Mouse (Mus musculus) liver (tissue): Measurements from ENCODE around the gene Gm21992.
"Not testable (repeated sequence)": the region's sequence is repeated elsewhere in the genome, so short reads cannot be mapped to it uniquely, and the experiment has no call there.

ENCODE experiments used
- DNase-seq: peaks from one replicate; pipeline ENCODE4 v3.0.0-alpha.2; 2020; ENCODE audit warnings: mixed read lengths

The Gm21992 gene

DNA sequence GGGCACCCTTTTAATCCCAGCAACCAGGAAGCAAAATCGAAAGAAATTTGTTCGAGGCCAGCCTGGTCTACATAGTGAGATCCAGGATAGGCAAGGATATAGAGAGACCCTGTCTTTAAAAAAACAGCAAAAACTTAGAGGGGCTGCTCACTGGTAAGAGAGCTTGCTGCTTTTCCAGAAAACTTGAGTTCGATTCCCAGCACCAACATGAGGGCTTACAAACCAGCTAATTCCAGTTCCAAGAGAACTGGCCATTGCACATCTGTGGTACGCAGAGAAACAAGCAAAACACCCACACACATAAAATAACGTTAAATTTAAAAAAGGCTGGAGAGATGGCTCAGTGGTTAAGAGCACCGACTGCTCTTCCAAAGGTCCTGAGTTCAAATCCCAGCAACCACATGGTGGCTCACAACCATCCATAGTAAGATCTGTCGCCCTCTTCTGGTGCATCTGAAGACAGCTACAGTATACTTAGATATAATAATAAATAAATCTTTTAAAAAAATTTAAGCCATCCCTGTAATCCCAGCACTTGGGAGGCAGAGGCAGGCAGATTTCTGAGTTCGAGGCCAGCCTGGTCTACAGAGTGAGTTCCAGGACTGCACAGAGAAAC is 1.0 kb upstream of the Gm21992 start:
- DNase-seq, result not testable (repeated sequence)

DNA sequence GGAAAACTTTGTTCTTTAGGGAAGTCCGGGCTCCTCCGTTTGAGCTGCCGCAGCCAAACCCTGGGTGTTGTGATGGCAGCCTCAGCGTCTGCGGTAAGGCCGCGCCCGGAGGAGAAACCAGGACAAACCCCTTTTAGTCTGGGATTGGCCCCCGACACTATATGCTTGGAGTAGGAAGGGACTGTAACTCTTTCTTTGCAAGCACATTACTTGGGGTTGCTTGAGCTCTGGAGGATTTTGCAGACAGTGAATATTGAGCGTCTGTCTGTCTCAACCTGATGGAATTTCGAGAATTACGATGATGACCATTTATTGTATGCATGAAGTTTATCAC is 464 bp upstream of the Gm21992 start:
- no peak for DNase-seq

DNA sequence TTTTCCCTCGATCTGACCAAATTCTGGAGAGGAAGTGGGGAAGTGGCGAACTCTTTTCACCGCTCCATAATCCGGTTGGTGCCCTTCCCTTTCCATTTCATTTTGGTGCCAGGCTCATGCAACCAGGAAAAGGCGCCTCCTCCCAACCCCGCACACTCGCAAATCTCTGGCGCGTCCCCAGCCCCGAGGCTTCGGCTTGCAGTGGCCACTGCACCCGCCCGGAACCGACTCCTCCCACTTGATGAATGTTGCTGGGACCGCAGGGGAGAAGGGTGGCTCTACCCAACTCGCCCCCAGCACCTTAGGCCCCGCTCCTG is 708 bp downstream of the Gm21992 start:
- DNase-seq, result no peak

DNA sequence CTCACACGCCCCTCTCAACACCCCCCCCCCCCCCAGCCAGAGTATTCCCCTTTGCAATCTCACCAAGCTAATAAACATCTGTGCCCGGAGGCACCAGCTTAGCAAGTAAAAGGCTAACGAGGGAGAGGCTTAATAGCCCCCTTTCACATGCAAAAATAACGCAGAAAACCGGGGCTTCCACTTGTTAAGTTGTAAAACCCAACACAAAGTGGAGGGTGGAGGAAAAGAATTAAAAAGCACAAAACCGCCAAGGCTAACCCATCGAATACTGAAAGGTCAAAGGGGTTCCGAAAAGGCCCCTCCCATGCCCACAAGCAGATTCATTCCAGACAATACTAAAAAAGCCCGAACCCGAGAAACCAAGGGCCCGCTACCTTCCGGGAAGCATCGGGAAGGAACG is 1.1 kb downstream of the Gm21992 start:
- no peak for DNase-seq

DNA sequence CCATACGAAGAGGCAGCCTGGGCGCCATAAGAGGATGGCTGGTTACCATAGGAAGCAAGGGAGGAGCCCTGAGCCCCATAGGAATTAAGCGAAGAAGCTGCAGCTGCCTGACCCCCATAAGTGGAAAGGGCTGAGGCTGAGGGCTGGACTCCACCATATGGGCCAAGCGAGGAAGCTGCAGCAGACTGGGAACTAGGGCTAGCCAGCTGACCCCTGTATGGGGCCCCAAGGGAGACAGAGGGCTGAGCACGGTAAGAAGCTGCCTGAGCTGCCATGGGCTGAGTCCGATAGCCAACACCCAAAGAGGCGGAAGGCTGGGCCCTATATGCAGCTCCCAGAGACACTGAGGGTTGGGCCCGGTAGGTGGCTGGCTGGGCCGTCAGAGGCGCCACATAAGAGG is 8.1 kb downstream of the Gm21992 start:
- no peak for DNase-seq

DNA sequence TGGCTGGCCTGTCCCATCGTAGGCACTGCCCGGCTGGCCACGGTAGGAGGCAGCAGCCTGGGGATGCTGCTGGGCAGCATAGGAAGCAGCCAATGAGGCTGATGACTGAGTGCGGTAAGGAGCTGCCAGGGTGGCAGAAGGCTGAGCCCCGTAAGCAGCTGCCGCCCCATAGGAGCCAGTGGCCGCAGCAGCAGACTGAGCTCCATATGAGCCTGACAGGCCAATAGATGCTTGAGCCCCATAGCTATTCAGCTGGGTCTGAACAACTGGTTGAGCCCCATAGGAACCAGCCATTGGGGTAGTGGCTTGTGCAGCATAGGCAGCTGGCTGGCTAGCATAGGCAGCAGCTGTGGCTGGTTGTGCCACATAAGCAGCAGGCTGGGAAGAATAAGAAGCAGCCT is 8.7 kb downstream of the Gm21992 start:
- DNase-seq, result no peak

DNA sequence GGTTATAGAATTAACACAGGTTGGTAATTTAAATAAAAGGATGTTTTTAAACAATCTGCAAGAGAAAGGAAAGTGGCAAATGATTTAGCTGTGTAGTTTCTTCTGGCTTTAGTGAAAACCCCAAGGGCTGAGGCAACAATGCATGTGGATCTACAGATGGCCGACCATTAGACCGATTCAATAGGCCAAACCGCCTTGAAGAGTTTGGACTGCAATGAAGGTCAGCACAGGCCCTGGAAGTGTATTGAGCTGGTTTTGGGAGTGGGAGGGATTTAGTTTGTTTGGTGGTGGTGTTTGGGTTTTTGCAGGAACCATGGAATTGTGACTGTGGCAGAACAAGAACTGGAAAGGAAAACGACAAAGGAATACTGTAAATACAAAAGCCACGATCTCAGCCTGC is 12.3 kb downstream of the Gm21992 start:
- DNase-seq, result no peak

DNA sequence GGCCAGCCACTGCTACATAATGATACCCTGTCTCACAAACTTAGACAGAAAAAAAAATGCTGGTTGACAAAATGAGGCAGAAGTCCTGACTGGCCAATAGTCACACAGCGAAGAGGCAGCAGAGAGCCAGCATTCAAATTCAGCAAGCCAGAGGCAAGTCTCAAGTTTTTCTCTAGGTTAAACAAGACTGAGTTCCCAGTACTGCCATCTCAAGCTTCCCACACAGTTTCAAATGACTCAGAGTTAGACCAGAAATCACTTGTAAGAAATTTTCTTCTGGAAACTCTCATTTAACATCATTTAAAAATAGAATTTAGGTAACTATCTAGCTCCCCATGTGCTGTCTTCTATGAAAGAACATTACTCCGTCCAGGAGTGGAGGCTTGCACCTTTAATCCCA is 13.6 kb downstream of the Gm21992 start:
- DNase-seq, result no peak

DNA sequence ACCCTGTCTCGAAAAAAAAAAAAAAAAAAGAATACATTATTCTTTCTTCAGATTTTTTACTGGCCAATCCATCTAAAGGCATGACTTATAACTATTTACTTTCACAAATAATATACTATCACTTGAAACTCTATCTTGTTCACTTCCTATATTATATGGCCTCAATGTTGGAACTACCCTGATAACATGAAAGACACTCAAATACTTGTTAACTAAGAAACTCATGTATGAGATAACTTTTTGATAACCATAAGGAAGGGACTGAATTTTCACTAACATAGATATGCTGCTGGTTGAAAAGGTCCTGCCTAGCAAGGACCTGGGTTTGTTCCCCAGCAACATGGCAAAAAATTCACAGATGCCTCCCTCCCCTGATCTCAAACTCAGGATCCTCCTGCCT is 15.5 kb downstream of the Gm21992 start:
- no peak for DNase-seq

DNA sequence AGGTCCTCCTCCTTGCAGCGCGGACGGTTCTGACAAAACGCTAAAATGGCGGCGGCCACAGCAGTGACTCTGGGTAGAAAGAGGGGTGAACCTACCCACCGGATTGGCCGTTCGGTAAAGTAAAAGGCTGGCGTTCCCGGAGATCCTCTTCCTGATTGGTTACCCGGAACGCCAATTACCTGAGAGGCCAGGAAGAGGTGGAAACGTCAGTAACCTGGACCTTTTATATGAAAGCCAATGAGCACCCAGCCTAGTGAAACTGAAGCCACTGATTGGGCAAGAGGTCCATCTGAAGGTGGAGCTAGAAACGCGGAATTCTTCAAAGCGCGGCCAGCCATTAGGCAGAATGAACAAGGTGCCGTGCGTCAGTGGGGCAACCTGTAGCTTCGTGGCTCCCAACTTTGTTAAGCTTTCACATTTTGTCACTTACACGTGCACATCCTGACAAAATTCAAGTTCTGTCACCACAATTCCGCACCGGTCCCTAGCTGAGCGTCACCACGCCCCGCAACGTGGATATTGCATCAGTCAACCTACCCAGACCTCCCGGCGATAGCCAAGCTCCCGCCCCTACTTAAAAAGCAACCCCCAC is 17.5 kb downstream of the Gm21992 start, which contains the start of gene Rbm4:
Gene Rbm4 (minus strand): TSS at position 71 of the 592 bp plus-strand sequence.
- peak; percentile 95 for DNase-seq

DNA sequence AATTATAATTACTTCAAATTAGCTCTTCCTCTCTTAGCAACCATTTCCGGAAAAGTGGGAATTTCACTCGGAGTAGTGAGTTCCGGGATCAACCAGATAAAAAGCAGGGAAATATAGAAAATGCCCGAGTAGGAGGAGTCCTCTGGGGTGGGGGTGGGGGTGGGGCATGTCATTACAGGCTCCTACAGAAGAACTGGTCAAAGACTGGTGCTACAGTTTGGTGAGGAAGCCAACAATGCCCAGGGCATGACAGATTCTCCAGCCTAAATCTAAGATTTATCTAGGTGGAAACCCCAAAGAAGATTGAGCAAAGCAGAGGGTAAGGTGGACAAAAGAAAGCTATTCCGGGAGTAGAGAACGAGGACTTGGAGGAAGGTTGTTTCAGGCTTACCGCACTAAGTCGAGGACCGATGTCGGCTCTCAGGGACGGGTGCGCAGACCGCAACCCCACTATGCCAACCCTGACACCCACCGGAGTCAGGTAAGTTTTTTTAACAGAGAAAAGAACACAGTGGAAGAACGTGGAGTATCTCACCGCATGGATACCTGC is 18.1 kb downstream of the Gm21992 start:
- peak; percentile 64 for DNase-seq

DNA sequence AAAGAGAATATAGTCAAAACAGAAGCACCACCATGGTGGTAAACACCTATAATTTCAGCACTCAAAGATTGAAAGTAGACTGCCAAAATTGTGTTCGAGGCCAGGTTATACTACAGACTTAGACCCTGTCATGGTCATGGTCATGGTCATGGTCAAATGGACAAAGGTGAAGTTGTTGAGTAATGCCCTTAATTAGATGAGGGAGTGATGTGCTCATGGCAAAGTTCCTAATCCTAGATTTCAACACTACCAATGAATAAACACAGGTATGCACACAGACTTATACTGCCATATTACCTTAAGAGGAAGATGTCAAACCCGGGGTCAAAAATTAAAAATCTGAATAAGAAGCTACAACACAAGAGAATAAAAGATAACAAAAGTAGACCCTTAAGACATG is 25.1 kb downstream of the Gm21992 start:
- DNase-seq, result no peak

DNA sequence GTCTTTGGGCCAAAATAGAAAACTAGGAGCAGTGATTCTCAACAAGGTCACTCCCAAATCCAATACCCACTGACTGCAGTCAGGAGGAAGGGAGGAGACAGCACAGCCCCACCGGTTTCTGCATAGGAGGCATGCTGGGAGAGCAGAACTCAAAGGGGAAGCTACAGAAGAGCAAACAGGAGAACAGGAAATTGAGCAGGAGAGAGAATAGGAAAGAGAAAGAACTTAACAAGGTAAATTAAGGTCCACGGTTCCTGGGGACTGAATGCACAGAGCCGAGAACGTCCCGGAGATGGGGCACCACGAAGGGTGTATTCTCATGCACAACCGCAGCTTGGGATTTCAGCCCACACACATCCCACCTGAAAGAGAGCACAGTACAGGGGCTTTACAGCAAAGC is 26.2 kb downstream of the Gm21992 start:
- DNase-seq, result no peak

DNA sequence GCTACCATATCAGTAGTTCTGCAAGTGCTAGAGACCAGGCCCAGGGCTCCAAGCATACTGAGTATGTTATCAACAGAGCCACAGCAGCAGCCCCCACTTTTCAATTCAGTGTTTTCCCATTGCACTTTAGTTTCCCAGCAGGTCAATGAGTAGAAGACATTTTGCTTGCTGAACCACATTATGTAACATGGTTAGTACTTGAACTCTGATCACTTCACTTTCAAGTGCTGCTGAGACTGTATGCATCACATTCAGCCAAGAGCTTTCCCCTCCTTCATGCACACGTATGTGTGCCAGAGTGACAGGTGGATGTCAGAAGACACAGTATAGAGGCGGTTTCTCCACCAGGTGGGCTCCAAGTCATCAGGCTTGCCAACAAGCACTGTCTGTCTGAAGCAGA is 28.5 kb downstream of the Gm21992 start:
- no peak for DNase-seq

DNA sequence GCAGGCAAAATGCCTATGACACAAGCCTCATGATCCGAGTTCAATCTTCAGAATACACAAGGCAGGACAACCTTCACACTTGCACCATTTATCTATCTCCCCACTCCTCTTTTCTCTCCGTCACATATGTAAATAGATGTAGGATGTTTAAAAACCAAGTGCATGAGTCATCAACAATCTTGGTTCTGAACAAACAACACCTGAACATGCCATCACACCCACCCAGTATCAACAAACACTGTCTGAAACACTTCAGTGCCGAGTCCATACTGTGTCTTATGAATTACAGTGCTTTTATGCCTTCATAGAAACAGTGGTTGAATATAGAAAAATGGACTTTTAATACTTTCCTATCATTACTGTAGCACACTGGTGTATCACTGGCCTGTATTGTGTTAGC is 38.6 kb downstream of the Gm21992 start:
- no peak for DNase-seq

DNA sequence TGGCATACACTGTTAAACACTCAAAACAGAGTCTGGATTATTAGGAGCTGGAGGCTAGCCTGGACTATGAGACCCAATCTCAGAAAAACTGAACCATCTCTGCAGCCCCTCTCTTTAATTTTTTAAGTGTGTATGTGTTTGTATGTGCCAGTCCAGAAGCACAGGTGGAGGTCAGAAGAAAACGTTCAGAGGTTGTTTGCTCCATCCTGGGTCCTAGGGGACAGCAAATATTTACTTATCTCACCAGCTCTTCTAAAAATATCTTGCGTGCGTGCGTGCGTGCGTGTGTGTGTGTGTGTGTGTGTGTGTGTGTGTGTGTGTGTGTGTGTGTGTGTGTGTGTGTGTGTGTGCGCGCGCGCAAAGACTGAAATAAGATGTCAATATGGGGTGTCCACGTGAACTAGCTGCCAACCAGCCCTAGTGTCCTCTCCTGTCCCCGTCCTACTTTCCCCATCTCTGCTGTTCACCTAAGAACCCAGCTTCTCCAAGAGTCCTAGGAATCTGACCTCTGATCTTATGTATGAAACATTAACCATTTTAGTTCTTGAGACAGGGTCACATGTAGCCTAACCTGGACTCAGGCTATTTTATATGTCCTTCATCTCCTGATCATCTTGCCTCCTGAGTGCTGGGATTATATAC is 43.8 kb downstream of the Gm21992 start:
- DNase-seq, result no peak

DNA sequence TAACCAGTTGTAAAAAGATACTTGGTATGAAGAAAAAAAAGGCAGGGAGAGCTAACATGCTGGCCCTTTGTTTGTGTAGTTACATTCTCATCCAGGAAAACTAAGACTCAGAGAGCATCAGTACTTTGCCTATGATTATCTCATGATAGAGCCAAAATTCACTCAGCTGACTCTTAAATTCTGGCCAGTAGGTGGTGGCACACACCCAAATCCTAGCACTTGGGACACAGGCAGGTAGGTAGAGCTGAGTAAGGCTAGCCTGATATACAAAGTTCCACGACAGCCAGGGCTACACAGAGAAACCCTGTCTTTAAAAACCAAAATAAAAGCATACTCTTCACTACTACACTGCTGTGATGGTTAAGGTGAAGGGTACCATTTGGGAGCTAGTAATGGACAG is 48.5 kb downstream of the Gm21992 start:
- no peak for DNase-seq

DNA sequence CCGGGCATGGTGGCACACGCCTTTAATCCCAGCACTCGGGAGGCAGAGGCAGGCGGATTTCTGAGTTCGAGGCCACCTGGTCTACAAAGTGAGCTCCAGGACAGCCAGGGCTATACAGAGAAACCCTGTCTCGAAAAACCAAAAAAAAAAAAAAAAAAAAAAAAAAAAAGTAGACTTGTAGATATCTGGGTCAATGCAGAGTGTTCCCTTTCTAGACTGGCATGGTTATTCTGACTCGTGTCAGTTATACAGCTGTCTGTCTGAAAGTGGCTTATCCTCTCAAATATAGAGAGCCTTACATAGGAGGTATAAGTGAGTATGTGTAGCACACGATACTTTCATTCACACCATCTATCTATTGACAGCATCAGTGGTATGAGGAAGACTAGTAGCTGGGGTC is 50.9 kb downstream of the Gm21992 start:
- not testable (repeated sequence) for DNase-seq

DNA sequence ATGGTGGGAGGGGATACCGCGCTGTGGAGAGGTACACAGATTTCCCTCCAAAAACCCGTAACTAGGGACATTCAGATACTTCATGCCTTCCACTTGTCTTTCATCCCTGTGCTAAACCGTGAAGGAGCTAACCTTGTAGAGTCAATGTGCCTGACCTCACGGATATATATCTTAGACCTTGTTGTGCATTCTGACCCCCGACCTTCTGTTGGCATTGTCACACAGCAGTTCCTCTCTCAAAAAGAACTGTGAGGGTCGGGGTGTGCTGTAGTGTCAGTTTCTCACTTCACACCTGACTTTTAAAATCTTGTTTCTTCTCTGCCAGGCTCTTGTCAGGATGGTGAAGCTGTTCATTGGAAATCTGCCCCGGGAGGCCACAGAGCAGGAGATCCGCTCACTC is 54.5 kb downstream of the Gm21992 start:
- no peak for DNase-seq

DNA sequence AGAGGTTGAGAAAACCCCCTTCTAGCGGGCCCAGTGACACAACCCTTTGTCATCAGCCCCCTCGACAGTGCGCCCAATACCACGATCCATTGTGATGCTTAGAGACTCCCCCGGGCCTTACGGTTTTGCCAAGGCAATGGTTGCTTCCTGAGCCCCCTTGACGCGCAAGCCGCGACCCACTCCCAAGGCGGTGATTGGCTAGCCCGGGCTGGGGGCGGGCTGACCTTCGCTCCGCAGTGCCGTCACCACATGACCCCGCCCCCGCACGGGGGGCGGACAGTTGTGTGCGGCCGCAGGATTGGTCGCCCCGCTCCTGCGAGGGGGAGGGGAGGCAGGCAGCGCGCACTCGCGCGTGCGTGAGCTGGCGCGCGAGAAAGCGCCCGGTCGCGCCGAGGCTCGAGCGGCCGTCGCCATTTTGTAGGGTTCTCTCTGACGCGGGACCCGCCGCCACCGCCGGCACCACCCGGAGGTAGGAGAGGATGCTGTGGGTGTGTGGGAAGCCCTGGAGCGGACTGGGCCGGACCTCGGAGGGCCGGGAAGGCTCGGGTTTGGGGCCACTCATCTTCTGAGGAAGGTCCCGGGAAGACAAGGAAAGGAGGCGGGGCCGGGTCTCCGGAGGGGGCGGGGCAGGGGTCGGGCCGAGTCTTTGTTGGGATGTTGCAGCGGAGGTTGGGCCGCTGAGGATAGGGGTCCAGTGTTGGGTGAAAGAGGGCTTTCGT is 55.1 kb downstream of the Gm21992 start, which contains the start of gene Rbm4b:
Gene Rbm4b (plus strand): TSS at position 305 of the 719 bp plus-strand sequence.
- DNase-seq, result peak; percentile 96

DNA sequence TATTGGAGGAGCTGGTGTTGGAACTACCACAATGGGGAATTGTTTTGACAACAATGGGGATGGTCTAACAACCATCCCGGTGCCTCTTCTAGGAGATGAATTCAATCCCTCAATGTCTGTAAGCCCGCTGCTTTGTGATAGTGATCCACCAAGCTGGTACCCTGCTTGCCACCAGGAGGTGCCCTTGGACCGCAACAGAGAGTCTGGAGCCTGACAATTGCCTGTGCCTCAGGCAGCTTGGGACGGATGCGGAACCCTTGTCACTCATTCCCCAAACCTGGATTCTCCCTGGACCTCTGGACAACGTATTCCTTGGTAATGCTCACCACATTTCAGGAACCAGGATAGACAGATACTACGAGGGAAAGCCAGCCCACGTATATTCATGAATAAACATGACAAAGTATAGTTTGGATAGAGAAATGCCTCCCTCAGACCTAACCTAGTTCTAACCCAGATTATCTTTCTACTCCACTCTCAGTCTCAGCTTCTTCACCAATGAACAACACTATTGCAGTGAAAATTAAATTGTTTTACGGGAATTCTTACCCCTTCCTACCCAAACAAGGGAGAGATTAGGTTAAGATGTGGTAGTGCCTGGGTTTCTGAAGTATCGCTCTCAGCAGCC is 55.7 kb downstream of the Gm21992 start:
- peak; percentile 89 for DNase-seq

DNA sequence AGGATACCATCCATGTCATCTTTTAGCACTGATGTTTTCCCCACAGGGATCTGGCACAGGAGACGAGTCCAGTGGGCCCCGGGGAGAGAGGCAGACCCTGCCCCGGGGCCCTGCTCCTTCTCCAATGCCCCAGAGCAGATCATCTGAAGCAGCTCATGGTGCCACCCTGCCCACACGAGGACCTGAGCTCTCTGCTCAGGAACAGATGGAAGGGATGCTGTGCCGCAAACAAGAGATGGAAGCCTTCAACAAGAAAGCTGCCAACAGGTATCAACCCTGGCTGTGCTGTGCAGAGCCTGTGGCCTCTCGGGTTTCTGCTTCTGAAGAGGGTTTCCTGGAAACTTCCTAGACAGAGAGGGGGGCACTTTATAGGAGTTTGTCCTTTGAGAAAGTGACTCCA is 61.4 kb downstream of the Gm21992 start:
- DNase-seq, result no peak

DNA sequence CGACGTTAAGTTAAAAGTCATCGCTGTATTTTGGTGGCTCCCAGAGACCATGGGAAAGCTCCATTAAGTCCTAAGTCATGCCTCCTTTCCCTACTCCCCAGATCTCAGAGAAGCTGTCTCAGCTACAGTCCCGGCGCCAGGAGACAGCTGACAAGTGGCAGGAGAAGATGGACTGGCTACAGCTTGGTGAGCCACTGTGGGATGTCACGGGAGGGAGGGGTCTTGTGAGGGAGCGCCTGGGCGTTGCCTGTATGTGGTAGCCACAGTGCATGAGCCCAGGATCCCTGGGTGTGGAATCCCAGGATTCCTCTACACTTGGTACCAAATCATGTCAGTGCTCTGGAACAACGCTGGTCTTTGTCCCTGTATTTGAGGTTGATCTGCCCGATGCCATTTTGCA is 62.9 kb downstream of the Gm21992 start:
- no peak for DNase-seq
